Mouse (Mus musculus): ENCODE data around the gene Ndufv3. TPM values are rescaled to one million over a fixed set of nuclear protein-coding genes. Genes with fewer than 3 reads are reported as not detected.
A peak's percentile ranks its signal among the peaks of the same experiment; 100 is the strongest.
"Not testable (repeated sequence)": the region's sequence is repeated elsewhere in the genome, so short reads cannot be mapped to it uniquely, and the experiment has no call there.

Ndufv3 gene
- total RNA-seq, 2 experiments from 2014 or later: 1,413 to 1,444 TPM

DNA sequence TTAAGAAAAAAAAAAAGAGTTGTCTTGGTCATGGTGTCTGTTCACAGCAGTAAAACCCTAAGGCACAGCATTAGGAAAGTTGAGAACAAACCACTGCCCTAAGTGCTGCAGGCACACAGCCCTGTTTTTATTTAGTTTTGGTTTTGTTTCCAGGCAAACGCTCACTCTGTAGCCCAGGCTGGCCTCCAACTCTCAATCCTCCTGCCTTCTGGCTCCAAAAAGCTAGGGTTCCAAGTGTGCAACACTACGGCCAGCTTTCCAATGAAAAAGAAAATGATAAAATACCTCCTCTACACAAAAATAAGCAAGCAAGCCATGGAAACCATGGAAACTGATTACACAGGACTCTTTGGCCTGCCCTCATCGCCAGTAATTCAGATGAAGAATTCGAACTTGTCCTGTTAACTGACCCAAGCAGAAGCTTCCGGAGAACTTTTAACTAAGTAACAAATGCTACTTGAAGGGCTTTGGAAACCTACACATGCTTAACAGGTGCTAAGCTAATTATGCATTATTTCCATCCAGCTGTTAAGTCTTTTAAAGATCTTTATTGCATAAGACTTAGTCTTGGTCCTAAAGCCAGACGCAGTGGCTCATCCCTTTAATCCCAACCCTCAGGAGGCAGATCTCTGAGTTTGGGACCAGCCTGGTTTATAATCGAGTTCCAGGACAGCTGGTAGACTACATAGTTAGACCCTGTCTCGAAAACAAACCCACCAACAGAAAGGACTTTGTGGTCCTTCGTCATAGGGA lies 26.7 kb downstream of the Ndufv3 start:
- intact Hi-C loops (cut with DNase I): no loop called here
- DNase-seq (ENCODE audit: low spot score): no peak

DNA sequence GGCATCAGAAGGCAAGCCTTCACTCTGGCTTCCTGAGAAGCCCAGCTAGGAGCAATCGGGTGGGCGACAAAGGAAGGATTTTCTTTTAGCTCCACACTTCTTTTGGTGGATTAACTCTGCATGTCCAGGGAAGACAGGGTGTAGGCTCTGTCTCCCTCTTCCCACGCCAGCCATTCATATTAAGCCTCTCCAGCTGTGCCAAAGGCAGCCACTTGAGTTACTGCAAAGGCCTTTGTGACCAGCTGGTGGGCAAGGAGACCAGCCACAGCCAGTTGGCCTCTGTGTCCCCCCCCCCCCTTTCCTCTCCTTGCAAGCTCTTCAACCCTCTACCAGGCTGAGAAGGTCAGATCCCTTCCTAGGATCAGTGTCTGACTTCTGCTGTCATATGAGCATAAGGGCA lies 28.1 kb downstream of the Ndufv3 start:
- DNase-seq (ENCODE audit: low spot score): no peak
- intact Hi-C loops (cut with DNase I): no loop called here

DNA sequence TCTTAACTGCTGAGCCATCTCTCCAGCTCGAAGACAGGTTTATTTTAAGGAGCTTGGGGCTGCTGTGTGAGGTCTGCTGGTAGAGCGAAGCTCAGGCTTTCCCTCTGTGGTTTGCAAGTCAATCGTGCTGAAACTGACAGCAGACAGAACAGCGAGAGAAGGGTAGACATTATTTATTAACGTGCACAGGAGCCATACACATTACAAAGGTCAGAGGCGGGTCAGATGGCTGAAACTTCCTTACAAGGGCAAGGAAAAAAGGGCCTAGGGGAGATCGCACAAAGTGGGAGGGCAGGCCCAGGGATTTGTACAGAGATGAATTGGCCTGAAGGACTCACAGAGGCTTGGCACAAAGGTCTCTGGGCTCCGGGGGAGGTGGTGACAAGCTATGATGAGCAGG lies 29.5 kb downstream of the Ndufv3 start:
- intact Hi-C loops (cut with DNase I): no loop called here
- no peak for DNase-seq (ENCODE audit: low spot score)

DNA sequence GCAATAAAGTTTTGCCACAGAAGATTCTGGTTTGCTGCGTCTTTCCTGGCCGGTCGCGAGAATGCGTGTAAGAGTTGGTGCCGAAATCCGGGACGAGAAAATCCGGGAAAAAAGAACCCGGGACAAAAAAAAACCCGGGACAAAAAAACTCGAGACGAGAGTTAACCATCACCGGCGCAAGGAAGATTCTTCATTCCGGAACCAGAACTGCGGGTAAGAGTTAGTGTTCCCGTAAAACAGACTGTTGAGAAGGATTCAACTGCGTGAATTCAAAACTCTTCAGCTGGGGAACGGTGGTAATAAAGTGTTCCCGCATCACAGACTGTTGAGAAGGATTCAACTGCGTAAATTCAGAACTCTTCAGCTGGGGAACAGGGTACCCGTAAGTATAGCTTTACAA lies 32.7 kb downstream of the Ndufv3 start:
- DNase-seq (ENCODE audit: low spot score); intact Hi-C loops (cut with DNase I): not testable (repeated sequence)

DNA sequence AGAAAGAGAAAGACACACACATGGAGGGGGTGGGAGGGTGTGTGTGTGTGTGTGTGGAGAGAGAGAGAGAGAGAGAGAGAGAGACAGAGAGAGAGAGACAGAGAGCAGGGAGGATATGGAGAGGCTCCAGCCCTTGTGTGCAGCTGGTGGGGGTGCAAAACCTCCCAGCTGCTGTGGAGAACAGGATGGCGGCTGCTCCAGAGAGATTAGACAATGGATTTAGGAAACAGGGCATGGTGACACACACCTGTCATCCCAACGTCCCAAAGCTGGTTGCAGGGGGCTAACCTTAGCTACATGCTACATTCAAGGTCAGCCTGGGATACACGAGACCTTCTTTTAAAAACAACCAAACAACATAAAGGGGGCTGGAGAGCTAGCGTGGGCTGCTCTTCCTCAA lies 36.3 kb downstream of the Ndufv3 start:
- no peak for DNase-seq (ENCODE audit: low spot score)
- intact Hi-C loops (cut with DNase I): no loop called here

DNA sequence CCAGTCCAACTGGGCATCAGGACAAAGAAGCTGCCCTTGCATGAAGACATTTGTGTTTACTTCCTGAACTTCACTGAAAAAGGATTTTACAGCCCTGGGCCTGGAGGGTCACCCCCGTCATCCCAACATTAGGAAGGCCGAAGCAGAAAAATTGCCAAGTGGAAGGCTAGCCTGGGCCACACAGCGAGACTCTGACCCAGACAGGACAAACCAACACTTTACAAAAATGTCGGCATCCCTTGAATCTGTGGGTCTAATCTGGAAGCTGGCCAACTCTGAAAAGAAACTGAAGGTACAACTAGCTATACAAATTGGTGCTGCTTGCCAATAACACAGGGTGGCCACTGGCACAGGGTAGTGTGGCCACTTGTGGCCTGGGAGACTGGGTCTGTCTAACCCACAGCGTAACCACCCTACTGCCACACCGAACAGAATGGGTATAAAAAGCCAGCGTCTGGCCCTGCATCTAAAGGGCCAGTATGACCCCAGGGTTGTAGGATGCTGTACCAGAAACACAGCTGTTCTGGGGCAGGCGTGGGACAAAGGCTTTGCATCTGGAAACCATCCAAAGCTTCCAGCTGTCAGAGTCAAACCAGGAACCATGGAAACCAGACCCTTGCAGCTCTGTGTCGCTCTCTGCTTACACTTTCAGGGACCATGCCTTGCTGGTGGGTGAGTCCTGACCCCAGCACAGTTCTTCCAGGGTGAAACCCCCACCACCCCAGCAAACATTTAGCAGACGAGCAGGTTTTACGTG lies 37.4 kb downstream of the Ndufv3 start:
- intact Hi-C loops (cut with DNase I): no loop called here
- peak; percentile 47 for DNase-seq (ENCODE audit: low spot score)

DNA sequence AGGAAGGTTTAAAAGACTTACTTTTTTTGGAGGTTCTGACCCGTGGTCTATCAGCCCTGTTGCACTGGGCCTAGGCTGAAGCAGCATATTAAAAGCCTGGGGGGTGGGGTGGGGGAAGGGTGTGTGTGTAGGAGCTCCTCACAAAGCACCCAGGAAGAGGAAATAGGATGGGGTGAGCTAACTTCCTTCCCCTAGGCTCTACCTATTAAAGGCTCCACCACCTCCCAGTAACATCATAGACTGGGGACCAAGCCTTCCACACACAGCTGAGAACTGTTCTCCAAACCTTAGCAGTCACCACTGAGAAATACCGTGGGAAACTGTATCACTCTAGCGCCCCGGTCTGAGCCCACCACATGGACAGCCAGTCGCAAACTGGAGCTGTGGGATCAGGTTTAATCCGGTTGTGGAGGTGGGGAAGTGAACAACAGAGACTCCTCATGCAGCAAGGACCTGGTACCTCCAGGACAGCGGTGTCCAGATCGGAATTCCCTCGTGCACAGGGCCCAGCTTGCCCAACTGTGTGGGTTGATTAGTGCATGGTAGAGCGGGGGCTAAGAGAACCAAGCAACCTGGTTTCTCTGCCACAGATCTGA lies 38.1 kb downstream of the Ndufv3 start:
- no peak for DNase-seq (ENCODE audit: low spot score)
- intact Hi-C loops (cut with DNase I): no loop called here

DNA sequence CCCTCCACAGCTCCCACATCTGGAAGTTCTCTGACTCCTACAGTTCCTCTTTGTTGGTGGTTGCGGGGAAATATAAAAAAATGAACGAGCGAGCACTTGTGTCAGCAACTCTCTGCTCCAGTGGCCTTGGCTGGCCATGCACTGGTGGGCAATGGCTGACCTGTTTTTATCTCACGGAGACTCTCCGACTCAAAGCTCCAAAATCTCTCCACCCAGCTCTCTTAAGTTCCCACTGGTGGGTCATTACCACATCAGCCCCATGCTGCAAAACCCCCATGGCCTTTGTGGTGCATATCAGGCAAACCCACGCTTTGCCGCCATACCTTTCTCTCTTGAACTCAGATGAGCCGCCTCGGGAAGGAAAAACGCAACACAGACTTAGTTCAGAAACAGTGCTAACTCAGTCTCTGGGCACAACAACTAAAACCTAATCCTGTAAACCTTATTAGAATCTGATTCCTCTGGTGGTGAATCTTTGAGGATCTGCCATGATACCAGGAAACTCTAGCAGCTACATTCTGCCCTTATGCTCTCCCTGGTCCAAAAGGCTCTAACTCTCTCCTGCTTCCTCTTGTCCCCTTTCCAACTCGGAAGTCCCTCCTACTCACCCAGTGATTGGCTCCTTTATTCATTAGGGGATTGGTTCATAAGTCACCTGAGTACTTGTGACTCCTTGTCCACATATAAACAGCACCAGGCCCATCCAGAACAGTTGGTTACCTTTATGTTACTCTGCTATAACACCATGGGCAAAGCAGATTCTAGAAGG lies 39.3 kb downstream of the Ndufv3 start:
- intact Hi-C loops (cut with DNase I): no loop called here

DNA sequence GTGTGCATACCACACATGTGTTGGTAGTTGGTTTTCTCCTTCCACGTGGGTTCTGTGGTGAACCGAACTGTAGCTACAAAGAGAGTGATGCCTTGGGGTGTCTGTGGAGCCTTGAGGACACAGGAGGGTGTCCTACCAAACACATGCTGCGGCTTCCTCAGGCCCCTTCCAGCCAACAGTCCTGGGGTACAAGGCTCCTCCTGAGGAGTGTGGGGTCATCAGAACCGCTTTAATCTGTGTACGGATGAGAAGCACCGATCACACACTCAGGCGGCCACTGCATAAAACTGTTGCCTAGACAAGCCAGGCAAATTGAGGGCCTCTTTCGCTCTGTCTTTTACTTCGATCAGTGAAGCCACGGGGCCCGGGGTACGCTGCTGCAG lies 43.7 kb downstream of the Ndufv3 start:
- no peak for DNase-seq (ENCODE audit: low spot score)
- intact Hi-C loops (cut with DNase I): no loop called here

More for the DNA sequence above, 39.3 kb downstream of the Ndufv3 start:
- no peak for DNase-seq (ENCODE audit: low spot score)

DNA sequence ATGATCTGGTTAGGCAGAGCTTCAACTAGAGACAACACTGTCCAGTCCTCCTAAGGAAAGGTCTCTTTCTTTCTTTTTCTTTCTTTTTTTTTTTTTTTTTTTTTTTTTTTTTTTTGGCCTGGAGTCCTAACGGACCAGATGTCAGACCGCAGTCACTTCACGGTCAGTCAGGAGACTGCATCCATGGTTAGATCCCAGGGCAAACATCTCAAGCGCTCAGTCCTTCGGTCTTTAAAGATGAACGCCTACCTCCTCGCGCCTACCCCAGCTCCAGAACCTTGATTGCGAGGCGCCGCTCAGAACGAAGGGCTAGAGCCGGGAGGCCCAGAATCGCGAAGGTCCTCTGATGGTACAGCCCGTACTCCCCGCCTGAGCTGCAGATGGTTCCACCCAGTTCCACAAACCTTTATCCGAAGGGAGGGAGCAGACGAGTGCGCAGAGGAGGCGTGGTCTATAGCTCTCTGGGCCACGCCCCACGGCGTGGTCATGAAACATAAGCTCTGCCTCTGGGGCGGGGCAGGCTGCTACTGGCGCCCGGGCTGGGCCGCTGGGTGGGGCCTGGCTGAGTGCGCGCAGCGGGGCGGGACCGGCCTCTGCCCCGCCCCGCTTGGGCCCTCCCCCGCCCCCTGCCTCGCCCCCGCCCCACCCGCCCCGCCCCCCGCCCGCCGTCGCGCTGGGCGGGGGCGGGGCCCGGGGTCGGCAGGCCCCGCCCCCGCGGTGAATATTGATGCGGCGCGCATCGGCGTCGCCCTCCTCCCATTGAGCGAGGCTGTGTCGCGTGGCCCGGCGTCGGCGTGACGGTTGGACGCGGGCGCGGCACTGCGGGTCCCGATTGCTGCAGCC lies 44.3 kb downstream of the Ndufv3 start, which contains the start of gene Pknox1:
Gene Pknox1 (plus strand): TSS at position 720 of the 843 bp plus-strand sequence.
- intact Hi-C loops (cut with DNase I): no loop called here

DNA sequence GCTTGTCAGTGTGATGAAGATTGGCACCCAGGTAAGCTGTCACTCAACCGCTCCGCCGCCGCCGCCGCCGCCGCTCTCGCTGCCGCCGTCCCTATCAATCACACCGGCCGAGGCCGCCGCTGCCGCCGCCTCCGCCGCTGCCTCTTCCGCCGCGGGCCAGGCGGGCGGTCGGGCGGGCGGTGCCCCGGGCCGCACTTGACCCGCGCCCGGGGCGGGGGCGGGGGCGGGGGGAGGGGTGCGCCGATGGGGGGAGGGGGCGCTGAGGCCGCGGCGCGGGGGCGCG lies 44.9 kb downstream of the Ndufv3 start:
- intact Hi-C loops (cut with DNase I): loop anchor here (5.0 kb wide), 1 partner anchor 42 kb away; the partner anchor contains the start of gene Ndufv3
- no peak for DNase-seq (ENCODE audit: low spot score)

More for the DNA sequence above, 44.3 kb downstream of the Ndufv3 start, which contains the start of gene Pknox1:
- DNase-seq (ENCODE audit: low spot score): peak; percentile 98

DNA sequence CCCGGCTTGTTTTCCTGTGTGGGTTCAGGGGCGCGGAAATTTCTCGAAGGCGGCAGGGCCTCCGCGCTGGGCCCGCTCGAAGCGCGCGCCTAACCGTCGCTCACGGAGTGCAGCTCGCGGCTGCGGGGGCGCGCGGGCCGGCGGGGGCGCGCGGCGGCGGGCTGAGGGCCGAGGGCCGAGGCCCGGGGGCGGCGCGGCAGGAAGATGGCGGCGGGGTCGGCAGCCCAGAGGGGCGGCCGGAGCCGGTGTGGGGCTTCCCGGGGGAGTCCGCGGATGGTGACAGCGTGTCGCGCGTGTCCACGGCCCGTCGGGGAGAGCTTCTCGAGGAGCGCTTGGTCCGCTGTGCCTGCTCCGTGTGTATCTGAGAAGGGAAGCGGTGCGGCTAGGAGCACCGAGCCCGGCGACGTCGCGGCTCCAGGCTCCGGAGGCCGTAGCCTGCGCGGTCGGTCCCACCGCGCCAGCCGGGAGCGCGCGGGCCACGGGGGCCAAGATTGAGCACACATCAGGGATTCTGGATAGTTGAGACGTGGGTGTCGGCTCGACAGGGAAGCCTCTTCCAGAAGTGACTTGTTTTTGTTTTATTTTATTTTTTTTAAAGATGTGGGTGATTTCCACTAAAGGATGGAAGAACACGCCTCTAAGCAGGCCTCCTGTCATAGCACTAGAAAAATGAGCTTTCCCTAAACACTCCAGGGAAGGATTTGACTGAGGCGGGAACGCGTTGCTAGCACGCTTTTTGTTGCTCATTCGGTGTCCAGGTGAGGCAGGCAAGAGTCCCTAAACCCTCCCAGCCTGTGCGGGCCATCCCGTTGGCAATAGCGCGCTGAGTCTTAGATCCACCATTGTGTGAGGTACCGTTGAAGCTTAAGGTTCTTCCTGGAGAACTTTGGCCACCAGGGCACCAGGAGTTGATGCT lies 45.5 kb downstream of the Ndufv3 start:
- intact Hi-C loops (cut with DNase I): loop anchor here (2.0 to 5.0 kb wide), 2 partner anchors 43 to 93 kb away; partner anchors contain the start of genes Ndufv3 and U2af1

DNA sequence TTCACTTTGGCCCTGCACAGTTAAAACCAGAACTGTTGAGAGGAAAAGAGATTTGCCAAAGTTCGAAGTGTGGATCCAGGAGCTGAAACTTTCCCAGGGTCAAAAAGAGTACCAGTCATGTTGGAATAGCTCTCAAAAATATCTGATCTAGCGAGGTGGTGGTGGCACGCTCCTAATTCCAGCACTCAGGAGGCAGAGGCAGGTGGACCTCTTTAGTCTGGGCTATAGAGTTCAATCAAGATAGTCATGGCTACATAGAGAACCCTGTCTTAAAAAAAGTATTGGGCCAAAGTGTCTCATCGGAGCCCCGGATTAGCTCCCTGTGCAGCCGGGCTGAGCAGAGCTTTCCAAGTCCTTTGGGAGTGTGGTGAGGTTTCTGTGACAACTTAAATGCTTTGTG lies 46.4 kb downstream of the Ndufv3 start:
- intact Hi-C loops (cut with DNase I): loop anchor here (2.0 to 5.0 kb wide), 2 partner anchors 44 to 93 kb away; partner anchors contain the start of genes Ndufv3 and U2af1
- no peak for DNase-seq (ENCODE audit: low spot score)

More for the DNA sequence above, 45.5 kb downstream of the Ndufv3 start:
- DNase-seq (ENCODE audit: low spot score): peak; percentile 39

DNA sequence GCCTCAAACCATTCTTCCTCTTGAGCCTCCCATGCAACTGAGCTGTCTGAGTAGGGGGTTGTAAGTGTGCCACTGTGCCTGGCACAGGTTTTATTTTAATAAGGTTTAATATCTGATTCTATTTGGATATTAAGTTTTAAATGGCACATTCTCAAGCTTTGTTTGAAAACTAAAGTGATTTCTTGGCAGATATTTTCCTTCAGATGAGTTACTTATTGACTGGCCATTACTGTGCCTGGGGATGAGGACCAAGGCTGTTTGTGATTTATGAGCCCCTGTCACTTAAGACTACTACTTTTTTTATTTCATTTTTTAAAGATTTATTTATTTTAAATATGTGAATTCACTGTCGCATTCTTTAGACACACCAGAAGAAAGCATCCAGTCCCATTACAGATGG lies 49.8 kb downstream of the Ndufv3 start:
- no peak for DNase-seq (ENCODE audit: low spot score)
- intact Hi-C loops (cut with DNase I): loop anchor here (5.0 kb wide), 1 partner anchor 47 kb away; the partner anchor contains the start of gene Ndufv3

DNA sequence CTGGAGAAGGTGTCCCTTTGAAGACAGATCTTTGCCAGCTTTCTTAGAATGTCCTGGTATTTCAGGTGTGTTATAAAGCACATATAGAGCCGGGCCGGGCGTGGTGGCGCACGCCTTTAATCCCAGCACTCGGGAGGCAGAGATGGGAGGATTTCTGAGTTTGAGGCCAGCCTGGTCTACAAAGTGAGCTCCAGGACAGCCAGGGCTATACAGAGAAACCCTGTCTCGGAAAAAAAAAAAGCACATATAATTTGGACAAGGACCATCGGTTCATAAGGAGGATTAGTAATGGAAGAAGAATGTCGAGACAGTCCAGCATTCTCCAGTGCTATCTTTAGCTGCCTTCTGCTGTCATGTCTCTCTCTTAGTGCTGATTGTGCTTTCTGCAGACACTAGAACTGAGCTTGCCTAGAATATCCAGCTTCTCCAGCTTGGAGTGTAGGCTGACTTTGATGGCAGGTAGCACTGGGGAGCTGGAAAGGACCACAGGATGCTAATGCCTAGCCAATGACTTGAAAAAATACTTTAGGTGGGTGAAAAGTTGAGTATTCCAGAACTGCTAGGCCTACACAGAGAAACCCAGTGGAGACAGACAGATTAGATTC lies 50.5 kb downstream of the Ndufv3 start:
- DNase-seq (ENCODE audit: low spot score): no peak
- intact Hi-C loops (cut with DNase I): no loop called here

DNA sequence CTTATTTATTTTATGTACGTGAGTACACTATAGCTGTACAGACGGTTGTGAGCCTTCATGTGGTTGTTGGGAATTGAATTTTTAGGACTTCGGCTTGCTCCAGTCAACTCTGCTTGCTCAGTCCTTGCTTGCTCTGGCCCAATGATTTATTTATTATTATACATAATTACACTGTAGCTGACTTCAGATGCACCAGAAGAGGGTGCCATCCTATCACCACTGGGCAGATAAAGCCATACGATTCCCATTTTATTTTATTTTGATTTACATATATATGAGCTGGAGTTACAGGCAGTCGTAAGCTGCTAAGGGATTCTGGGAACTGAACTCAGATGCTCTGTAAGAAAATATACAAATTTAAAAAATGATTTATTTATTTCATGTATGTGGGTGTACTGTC lies 51.8 kb downstream of the Ndufv3 start:
- no peak for DNase-seq (ENCODE audit: low spot score)
- intact Hi-C loops (cut with DNase I): no loop called here

DNA sequence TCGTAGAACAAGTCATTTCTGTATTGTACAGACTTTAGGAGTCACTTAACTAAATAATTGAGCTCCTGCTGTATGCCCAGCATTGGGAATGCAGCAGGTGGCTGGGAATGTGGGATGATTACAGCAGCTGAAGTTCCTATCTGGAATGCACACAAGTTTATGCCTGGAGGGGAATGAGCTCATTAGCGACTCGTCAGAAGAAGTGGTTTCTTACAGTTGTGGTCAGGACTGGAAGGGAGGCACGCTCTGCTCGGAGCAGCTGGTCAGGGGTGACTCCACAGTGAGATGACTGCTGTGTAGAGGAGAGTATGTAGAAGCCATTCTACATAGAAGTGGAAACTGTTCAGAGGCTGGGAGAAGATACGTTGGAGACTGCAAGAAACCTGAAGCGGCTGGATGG lies 54.7 kb downstream of the Ndufv3 start:
- DNase-seq (ENCODE audit: low spot score): no peak
- intact Hi-C loops (cut with DNase I): no loop called here
